Mouse (Mus musculus): ENCODE results near the gene Gm11060.

Gene Gm11060

GRCm38 (mm10) chr2:105091718-105092117 is at the start of gene Gm11060:
Gene Gm11060, plus strand, starts transcription at chr2:105092018.
- DNase-seq (ENCODE audit: low spot score): no peak

GRCm38 (mm10) chr2:105043152-105043551 is 48.7 kb upstream of the Gm11060 start:
- no peak for DNase-seq (ENCODE audit: low spot score)

- DNase-seq (ENCODE audit: low spot score): no peak
Observed at GRCm38 (mm10) chr2:105048301-105048700, 43.5 kb upstream of the Gm11060 start.

- no peak for DNase-seq (ENCODE audit: low spot score)
Observed at GRCm38 (mm10) chr2:105055529-105055928, 36.3 kb upstream of the Gm11060 start.

- DNase-seq (ENCODE audit: low spot score): no peak
Observed at GRCm38 (mm10) chr2:105058577-105059116, 33.2 kb upstream of the Gm11060 start.

- no peak for DNase-seq (ENCODE audit: low spot score)
Observed at GRCm38 (mm10) chr2:105062741-105063372, 29.0 kb upstream of the Gm11060 start.

GRCm38 (mm10) chr2:105072496-105072895 is 19.3 kb upstream of the Gm11060 start:
- DNase-seq (ENCODE audit: low spot score): peak; percentile 8

GRCm38 (mm10) chr2:105074196-105074595 is 17.6 kb upstream of the Gm11060 start:
- DNase-seq (ENCODE audit: low spot score): no peak

- no peak for DNase-seq (ENCODE audit: low spot score)
Observed at GRCm38 (mm10) chr2:105075809-105076208, 16.0 kb upstream of the Gm11060 start.

GRCm38 (mm10) chr2:105077151-105077550 is 14.7 kb upstream of the Gm11060 start:
- DNase-seq (ENCODE audit: low spot score): no peak

- no peak for DNase-seq (ENCODE audit: low spot score)
Observed at GRCm38 (mm10) chr2:105082256-105082790, 9.5 kb upstream of the Gm11060 start.

GRCm38 (mm10) chr2:105084035-105084434 is 7.8 kb upstream of the Gm11060 start:
- DNase-seq (ENCODE audit: low spot score): no peak

- DNase-seq (ENCODE audit: low spot score): no peak
Observed at GRCm38 (mm10) chr2:105086081-105086480, 5.7 kb upstream of the Gm11060 start.

- DNase-seq (ENCODE audit: low spot score): no peak
Observed at GRCm38 (mm10) chr2:105088005-105088404, 3.8 kb upstream of the Gm11060 start.

GRCm38 (mm10) chr2:105089083-105089482 is 2.7 kb upstream of the Gm11060 start:
- no peak for DNase-seq (ENCODE audit: low spot score)

GRCm38 (mm10) chr2:105089581-105090508 is 2.0 kb upstream of the Gm11060 start:
- DNase-seq (ENCODE audit: low spot score): peak; percentile 14

GRCm38 (mm10) chr2:105090991-105091390 is 827 bp upstream of the Gm11060 start:
- no peak for DNase-seq (ENCODE audit: low spot score)

- no peak for DNase-seq (ENCODE audit: low spot score)
Observed at GRCm38 (mm10) chr2:105097294-105097953, 5.6 kb downstream of the Gm11060 start.

- DNase-seq (ENCODE audit: low spot score): no peak
Observed at GRCm38 (mm10) chr2:105099410-105099809, 7.6 kb downstream of the Gm11060 start.

GRCm38 (mm10) chr2:105100541-105100940 is 8.7 kb downstream of the Gm11060 start:
- no peak for DNase-seq (ENCODE audit: low spot score)

- peak; percentile 76 for DNase-seq (ENCODE audit: low spot score)
Observed at GRCm38 (mm10) chr2:105108703-105109158, 16.9 kb downstream of the Gm11060 start.

- no peak for DNase-seq (ENCODE audit: low spot score)
Observed at GRCm38 (mm10) chr2:105114074-105114473, 22.3 kb downstream of the Gm11060 start.

Data from retina, embryonic 14.5 days (tissue).